Mouse (Mus musculus) liver, adult 2 months (tissue): Measurements from ENCODE around the gene Nfyb. TPM values are rescaled to one million over a fixed set of nuclear protein-coding genes. Genes with fewer than 3 reads are reported as not detected.

Source experiments
- DNase-seq: peaks from one replicate; pipeline ENCODE4 v3.0.0-alpha.2; 2011; ENCODE audit warnings: low read depth, low spot score; ENCODE audit errors: extremely low read depth
- H3K27ac ChIP-seq: fragments of 200-500 bp; replicated peaks from 2 replicates; pipeline ENCODE4 v1.5.1; 2012; ENCODE audit warnings: low read depth, mild to moderate bottlenecking, control low read depth, inconsistent platforms, low read length; ENCODE audit not compliant: insufficient read depth
- H3K27me3 ChIP-seq: fragments of 200-500 bp; 2 replicates; pipeline ENCODE4 v1.6.1; 2012; ENCODE audit warnings: mild to moderate bottlenecking, moderate library complexity, low read length, inconsistent platforms; ENCODE audit not compliant: control insufficient read depth, insufficient read depth
- H3K36me3 ChIP-seq: fragments of 200-500 bp; 2 replicates; pipeline ENCODE4 v1.6.1; 2012; ENCODE audit warnings: low read length, inconsistent platforms; ENCODE audit not compliant: control insufficient read depth, insufficient read depth
- H3K4me1 ChIP-seq: fragments of 200-500 bp; 2 replicates; pipeline ENCODE4 v1.6.1; 2011; ENCODE audit warnings: low read length; ENCODE audit not compliant: control insufficient read depth, insufficient read depth
- H3K4me3 ChIP-seq: fragments of 200-500 bp; 2 replicates; pipeline ENCODE4 v1.5.1; 2011; ENCODE audit warnings: low read depth, mild to moderate bottlenecking, control low read depth, low read length, moderate library complexity; ENCODE audit not compliant: insufficient read depth
- H3K79me2 ChIP-seq: fragments of 200-500 bp; 2 replicates; pipeline ENCODE4 v1.6.1; 2012; ENCODE audit warnings: inconsistent platforms, mild to moderate bottlenecking, low read length, moderate library complexity; ENCODE audit not compliant: control insufficient read depth, insufficient read depth
- H3K9ac ChIP-seq: fragments of 200-500 bp; 2 replicates; pipeline ENCODE4 v1.6.1; 2012; ENCODE audit warnings: low read depth, mild to moderate bottlenecking, control low read depth, inconsistent platforms, low read length
- CTCF ChIP-seq: fragments of 200-500 bp; IDR thresholded peaks from 2 replicates; pipeline ENCODE4 v1.5.1; 2011; ENCODE audit warnings: low read depth, low read length, control low read depth
- POLR2A ChIP-seq: fragments of 200-500 bp; IDR thresholded peaks from 2 replicates; pipeline ENCODE4 v1.6.1; 2011; ENCODE audit warnings: low read length, control low read depth; ENCODE audit not compliant: insufficient read depth; ENCODE audit errors: extremely low read depth
- WGBS: fragments of 180-500 bp; shearing (Covaris S2); methylation state at CpG from one replicate; pipeline ENCODE4 v1.1.7; 2018; 5-methylcytosine and 5-hydroxymethylcytosine counted together
- polyA plus RNA-seq: library from polyadenylated mRNA; depleted of rRNA; stranded (reverse); fragments of >200 nt; gene quantifications from 2 replicates; pipeline ENCODE4 v1.2.3, GENCODE M21; 2012
- total RNA-seq: library from RNA; depleted of rRNA; stranded (reverse); fragments of >200 nt; gene quantifications from 2 replicates; pipeline ENCODE4 v1.2.3, GENCODE M21; 2014

Nfyb gene
- total and polyA plus RNA-seq, 2 experiments, result 29.0 to 30.8 TPM

- 13% methylated on average over 13 of the region's 13 CpGs for WGBS
- no peaks in the 10 kb centered on the region for H3K79me2 ChIP-seq
- DNase-seq, result peak; percentile 94
- H3K4me1 ChIP-seq, result peaks cover 14% of the 10 kb centered on the region
- H3K36me3 ChIP-seq, result no peaks in the 10 kb centered on the region
- H3K27me3 ChIP-seq, result no peaks in the 10 kb centered on the region
- H3K9ac ChIP-seq, result peak overlapping the region; percentile 74
- peak overlapping the region; percentile 75 for H3K27ac ChIP-seq
- TF ChIP-seq CTCF (no peak), POLR2A (no peak)
- peak overlapping the region; percentile 48; the same call in 1 of the 2 replicates for H3K4me3 ChIP-seq
Observed at GRCm38 (mm10) chr10:82777886-82778285, 13.9 kb upstream of the Nfyb start.

- DNase-seq, result no peak
- Histone ChIP-seq H3K9ac (no peak overlapping the region), H3K36me3 (no peaks in the 10 kb centered on the region), H3K79me2 (no peaks in the 10 kb centered on the region), H3K27me3 (no peaks in the 10 kb centered on the region), H3K4me1 (peaks cover 9% of the 10 kb centered on the region; the same call in 1 of the 2 replicates), H3K27ac (no peak overlapping the region; the same call in 1 of the 2 replicates), H3K4me3 (no peak overlapping the region)
- WGBS, result 87% methylated on average over 2 of the region's 2 CpGs
- TF ChIP-seq POLR2A, result no peak
- no peak for TF ChIP-seq CTCF
Observed at GRCm38 (mm10) chr10:82777075-82777474, 13.1 kb upstream of the Nfyb start.

DNA sequence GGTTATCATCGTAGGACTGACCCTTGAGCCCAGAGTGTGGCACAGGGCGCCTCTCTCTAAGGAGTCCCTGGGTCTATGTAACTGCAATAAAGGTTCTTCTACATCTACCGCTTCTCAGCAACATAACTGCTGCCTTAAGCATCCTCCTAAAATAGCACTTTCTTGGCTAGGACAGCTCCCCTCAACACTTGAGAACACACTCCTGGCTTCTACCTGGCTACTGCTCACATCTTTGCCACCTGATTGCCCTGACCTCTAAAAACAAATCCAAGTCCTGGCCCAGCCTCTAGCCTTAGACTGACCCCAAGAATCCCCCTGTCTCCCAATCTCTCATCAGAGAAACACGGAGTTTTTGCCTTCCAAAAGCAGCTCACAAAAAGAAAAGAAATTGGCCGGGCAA, 10.9 kb upstream of the Nfyb start:
- 93% methylated on average over 5 of the region's 5 CpGs for WGBS

DNA sequence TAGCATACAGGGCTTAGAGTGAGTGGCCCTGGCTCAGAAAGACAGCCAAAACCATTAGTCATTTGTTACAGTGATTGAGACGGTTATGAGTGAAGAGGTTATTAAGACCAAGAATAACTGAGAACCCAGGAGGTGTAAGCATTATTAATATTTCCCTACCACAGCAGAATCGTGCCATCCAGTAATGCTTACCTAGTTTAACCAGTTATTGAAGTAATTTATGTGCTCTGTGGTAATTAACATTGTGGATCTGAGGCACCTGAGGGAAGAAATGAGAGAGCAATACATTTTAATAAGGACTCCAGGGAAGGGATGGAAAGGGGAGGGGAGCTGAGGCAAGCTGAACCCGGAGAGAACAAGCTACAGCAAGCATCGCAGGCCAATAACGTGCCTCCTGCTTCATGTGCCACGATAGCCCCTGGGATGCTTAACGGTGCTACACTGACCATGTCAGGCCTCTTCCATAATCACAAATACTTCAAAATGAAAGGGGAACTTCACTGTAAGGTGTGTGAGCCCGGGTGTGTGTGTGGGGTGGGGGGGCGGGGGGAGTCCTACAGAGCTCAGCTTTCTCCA, 7.7 kb upstream of the Nfyb start:
- no peak for TF ChIP-seq CTCF
- TF ChIP-seq POLR2A, result no peak
- no peak for DNase-seq
- no peaks in the 10 kb centered on the region for H3K79me2 ChIP-seq
- H3K27me3 ChIP-seq, result no peaks in the 10 kb centered on the region
- H3K27ac ChIP-seq, result no peak overlapping the region
- no peaks in the 10 kb centered on the region for H3K36me3 ChIP-seq
- 86% methylated on average over 9 of the region's 9 CpGs for WGBS
- H3K9ac ChIP-seq, result no peak overlapping the region
- H3K4me3 ChIP-seq, result no peak overlapping the region
- no peaks in the 10 kb centered on the region for H3K4me1 ChIP-seq

More for the DNA sequence above, 10.9 kb upstream of the Nfyb start:
- Histone ChIP-seq H3K36me3 (no peaks in the 10 kb centered on the region), H3K4me3 (no peak overlapping the region), H3K79me2 (no peaks in the 10 kb centered on the region), H3K4me1 (peaks cover 9% of the 10 kb centered on the region; the same call in 1 of the 2 replicates), H3K9ac (no peak overlapping the region), H3K27me3 (no peaks in the 10 kb centered on the region), H3K27ac (no peak overlapping the region)
- TF ChIP-seq CTCF (no peak), POLR2A (no peak)
- DNase-seq, result no peak

- DNase-seq, result no peak
- Histone ChIP-seq H3K27ac (no peak overlapping the region), H3K4me3 (no peak overlapping the region), H3K4me1 (no peaks in the 10 kb centered on the region), H3K79me2 (no peaks in the 10 kb centered on the region), H3K9ac (no peak overlapping the region), H3K36me3 (no peaks in the 10 kb centered on the region), H3K27me3 (no peaks in the 10 kb centered on the region)
- 93% methylated on average over 2 of the region's 2 CpGs for WGBS
- TF ChIP-seq POLR2A (no peak), CTCF (no peak)
Observed at GRCm38 (mm10) chr10:82770713-82771112, 6.8 kb upstream of the Nfyb start.

GRCm38 (mm10) chr10:82768901-82769300, 5.0 kb upstream of the Nfyb start:
- no peak overlapping the region for H3K9ac ChIP-seq
- WGBS, result 73% methylated on average over 9 of the region's 9 CpGs
- no peaks in the 10 kb centered on the region for H3K36me3 ChIP-seq

More at GRCm38 (mm10) chr10:82768901-82769300, 5.0 kb upstream of the Nfyb start:
- DNase-seq, result no peak
- Histone ChIP-seq H3K4me3 (no peak overlapping the region), H3K79me2 (no peaks in the 10 kb centered on the region), H3K4me1 (peaks cover 3% of the 10 kb centered on the region; the same call in 1 of the 2 replicates), H3K27me3 (no peaks in the 10 kb centered on the region), H3K27ac (no peak overlapping the region)
- TF ChIP-seq POLR2A (no peak), CTCF (no peak)
